Mouse (Mus musculus) hindbrain, embryonic 11.5 days (tissue): ENCODE results near the gene Fam50a. TPM values are rescaled to one million over a fixed set of nuclear protein-coding genes. Genes with fewer than 3 reads are reported as not detected.
A peak's percentile ranks its signal among the peaks of the same experiment; 100 is the strongest.
"Not testable (repeated sequence)": the region's sequence is repeated elsewhere in the genome, so short reads cannot be mapped to it uniquely, and the experiment has no call there.

Experiments
- ATAC-seq: fragments of 200-750 bp; cut with Nextera tagmentation; 2 replicates; pipeline ENCODE4 v1.8.0; 2017; ENCODE audit warnings: mild to moderate bottlenecking, moderate TSS enrichment, moderate library complexity; ENCODE audit not compliant: low FRiP score
- DNase-seq: peaks from one replicate; pipeline ENCODE4 v3.0.0-alpha.2; 2015; ENCODE audit warnings: low spot score
- H3K27ac ChIP-seq: fragments of 300-500 bp; sonication (generic); 2 replicates; pipeline ENCODE4 v1.5.1; 2014; ENCODE audit warnings: mild to moderate bottlenecking, low read depth, low read length
- H3K27me3 ChIP-seq: fragments of 300-500 bp; sonication (generic); 2 replicates; pipeline ENCODE4 v1.6.1; 2014; ENCODE audit warnings: mild to moderate bottlenecking, low read length, moderate library complexity, mixed read lengths; ENCODE audit not compliant: control insufficient read depth, insufficient read depth
- H3K36me3 ChIP-seq: fragments of 300-500 bp; sonication (generic); 2 replicates; pipeline ENCODE4 v1.6.1; 2014; ENCODE audit warnings: mild to moderate bottlenecking, low read length, moderate library complexity, mixed read lengths; ENCODE audit not compliant: control insufficient read depth, insufficient read depth
- H3K4me1 ChIP-seq: fragments of 300-500 bp; sonication (generic); replicated peaks from 2 replicates; pipeline ENCODE4 v1.6.1; 2014; ENCODE audit warnings: low read length, mixed read lengths; ENCODE audit not compliant: control insufficient read depth, insufficient read depth
- H3K4me2 ChIP-seq: fragments of 300-500 bp; sonication (generic); replicated peaks from 2 replicates; pipeline ENCODE4 v1.6.1; 2014; ENCODE audit warnings: mild to moderate bottlenecking, low read depth, low read length
- H3K4me3 ChIP-seq: fragments of 300-500 bp; sonication (generic); 2 replicates; pipeline ENCODE4 v1.5.1; 2014; ENCODE audit warnings: low read depth, low read length
- H3K9ac ChIP-seq: fragments of 300-500 bp; sonication (generic); 2 replicates; pipeline ENCODE4 v1.6.1; 2014; ENCODE audit warnings: low read depth, low read length
- H3K9me3 ChIP-seq: fragments of 300-500 bp; sonication (generic); 2 replicates; pipeline ENCODE4 v1.6.1; 2016; ENCODE audit warnings: low read length; ENCODE audit not compliant: control insufficient read depth
- WGBS: fragments of 180-500 bp; shearing (Covaris S2); extraction: QIAGEN DNeasy Blood & Tissue Kit; methylation state at CpG from one replicate; pipeline ENCODE4 v1.1.7; 2014; 5-methylcytosine and 5-hydroxymethylcytosine counted together
- polyA plus RNA-seq: library from polyadenylated mRNA; unstranded; fragments of >200 nt; fragmentation: Nextera tagmentation; extraction: Ambion mirVana; gene quantifications from 2 replicates; pipeline ENCODE4 v1.2.1, GENCODE M21; 2014

The Fam50a gene
- polyA plus RNA-seq, 1 experiment from 2014 or later, result 67.3 TPM

DNA sequence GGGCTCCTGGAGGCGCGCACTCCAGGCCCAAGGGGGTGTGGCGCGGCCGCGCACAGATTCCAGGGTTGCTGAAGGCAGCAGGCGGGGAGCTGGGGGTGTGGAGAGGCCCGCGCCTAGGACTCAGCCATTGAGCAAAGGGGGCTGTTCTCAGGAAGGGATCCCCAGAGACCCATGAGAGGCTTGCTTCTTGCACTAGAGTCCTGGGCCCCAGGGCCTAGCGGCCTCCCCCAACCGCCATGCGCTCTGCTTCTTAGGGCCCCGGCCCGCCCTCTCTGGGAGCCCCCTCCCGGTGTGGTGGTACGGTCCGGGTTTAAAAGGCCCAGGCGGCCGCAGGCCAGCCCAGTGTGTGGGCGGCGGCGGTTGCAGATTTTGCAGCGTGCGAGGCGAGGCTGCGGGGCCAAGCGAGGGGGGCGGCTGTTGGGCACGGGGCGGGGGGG lies 15.9 kb downstream of the Fam50a start, which contains the start of gene Plxna3:
TSS of gene Plxna3 (plus strand) at position 342 of the 437 bp plus-strand sequence.
- Histone ChIP-seq H3K9me3 (no peaks in the 10 kb centered on the region), H3K36me3 (no peaks in the 10 kb centered on the region), H3K9ac (peak within 1 kb of the TSS; percentile 64), H3K4me1 (peaks cover 3% of the 10 kb centered on the region; the same call in 1 of the 2 replicates), H3K27ac (peak within 1 kb of the TSS; percentile 76), H3K4me2 (peak within 1 kb of the TSS; percentile 59), H3K4me3 (peak within 1 kb of the TSS; percentile 52), H3K27me3 (no peaks in the 10 kb centered on the region)
- DNase-seq (peak; percentile 77), ATAC-seq (peak; percentile 95)
- WGBS, result 22% methylated on average over 17 of the region's 30 CpGs

DNA sequence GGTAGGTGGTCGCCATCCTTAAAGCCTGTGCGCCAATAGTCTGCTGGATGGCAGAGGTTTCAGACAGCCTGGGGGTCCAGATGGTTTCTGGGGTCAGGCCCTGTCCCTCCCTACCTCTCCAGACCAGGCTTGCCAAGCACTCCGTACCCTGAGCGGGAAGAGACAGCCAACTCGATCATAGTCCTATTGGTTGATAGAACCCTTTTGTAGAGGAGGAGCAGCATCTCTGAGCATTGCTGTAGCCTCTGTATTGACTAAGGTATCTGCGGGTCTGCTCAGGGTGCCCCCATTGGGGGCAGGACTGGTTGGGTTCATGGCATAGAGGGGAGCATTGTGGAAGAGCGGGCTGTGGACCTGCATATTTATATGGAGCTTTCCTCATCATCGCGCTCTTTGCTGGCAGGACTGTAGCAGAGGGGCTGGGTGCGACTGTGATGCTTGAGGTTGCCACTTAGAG lies 16.4 kb downstream of the Fam50a start:
- ATAC-seq (peak; percentile 49), DNase-seq (no peak)
- H3K4me3 ChIP-seq, result peak overlapping the region; percentile 52
- peak overlapping the region; percentile 64 for H3K9ac ChIP-seq
- peaks cover 3% of the 10 kb centered on the region; the same call in 1 of the 2 replicates for H3K4me1 ChIP-seq
- 17% methylated on average over 8 of the region's 10 CpGs for WGBS
- no peak overlapping the region for H3K27ac ChIP-seq
- H3K9me3 ChIP-seq, result no peaks in the 10 kb centered on the region
- H3K27me3 ChIP-seq, result no peaks in the 10 kb centered on the region
- peak overlapping the region; percentile 59 for H3K4me2 ChIP-seq
- no peaks in the 10 kb centered on the region for H3K36me3 ChIP-seq

DNA sequence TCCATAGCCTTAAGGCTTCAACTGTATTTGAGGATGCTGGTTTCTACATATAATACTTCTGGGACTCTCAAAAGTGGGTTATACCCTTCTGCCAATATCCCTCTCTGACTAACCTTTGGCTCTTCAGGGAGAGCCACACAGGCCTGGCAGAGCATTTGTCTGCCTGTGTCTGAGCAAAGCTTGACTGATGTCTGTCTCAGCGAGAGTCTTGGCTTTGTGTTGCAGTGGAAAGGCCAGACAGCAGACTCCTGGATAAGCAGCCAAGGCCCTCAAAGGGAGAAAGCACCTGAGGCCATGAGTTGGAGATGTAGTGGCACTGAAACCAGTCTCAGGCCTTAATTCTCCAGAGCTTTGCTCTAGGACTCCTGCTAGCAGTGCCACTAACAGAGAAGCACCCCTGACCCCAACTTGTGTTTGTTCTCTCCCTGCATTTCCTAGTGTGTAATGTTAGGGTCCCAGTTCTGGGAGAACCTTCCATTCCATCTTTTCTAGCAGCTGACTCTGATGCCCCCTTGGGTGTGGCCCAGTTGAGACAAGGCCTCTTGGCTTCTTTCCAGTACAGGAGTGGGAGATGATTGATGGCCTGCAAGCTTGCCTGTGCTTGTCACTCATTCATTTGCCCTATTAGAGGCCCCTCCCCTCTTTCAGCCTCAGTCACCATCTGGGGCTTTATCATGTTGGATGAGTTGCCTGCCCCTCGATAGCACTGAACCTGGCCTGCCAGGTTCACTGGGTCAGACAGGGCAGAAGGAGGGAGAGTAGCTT lies 17.5 kb downstream of the Fam50a start:
- Histone ChIP-seq H3K4me2 (peak overlapping the region; percentile 59), H3K9ac (peak overlapping the region; percentile 64), H3K27ac (0 out of 2 replicates have a peak overlapping the region, but pooled peaks have one; percentile 1), H3K4me3 (peak overlapping the region; percentile 52), H3K9me3 (no peaks in the 10 kb centered on the region), H3K36me3 (no peaks in the 10 kb centered on the region), H3K4me1 (peaks cover 3% of the 10 kb centered on the region; the same call in 1 of the 2 replicates), H3K27me3 (no peaks in the 10 kb centered on the region)
- ATAC-seq (no peak; the same call in 1 of the 2 replicates), DNase-seq (peak; percentile 12)
- 36% methylated on average over 2 of the region's 2 CpGs for WGBS

DNA sequence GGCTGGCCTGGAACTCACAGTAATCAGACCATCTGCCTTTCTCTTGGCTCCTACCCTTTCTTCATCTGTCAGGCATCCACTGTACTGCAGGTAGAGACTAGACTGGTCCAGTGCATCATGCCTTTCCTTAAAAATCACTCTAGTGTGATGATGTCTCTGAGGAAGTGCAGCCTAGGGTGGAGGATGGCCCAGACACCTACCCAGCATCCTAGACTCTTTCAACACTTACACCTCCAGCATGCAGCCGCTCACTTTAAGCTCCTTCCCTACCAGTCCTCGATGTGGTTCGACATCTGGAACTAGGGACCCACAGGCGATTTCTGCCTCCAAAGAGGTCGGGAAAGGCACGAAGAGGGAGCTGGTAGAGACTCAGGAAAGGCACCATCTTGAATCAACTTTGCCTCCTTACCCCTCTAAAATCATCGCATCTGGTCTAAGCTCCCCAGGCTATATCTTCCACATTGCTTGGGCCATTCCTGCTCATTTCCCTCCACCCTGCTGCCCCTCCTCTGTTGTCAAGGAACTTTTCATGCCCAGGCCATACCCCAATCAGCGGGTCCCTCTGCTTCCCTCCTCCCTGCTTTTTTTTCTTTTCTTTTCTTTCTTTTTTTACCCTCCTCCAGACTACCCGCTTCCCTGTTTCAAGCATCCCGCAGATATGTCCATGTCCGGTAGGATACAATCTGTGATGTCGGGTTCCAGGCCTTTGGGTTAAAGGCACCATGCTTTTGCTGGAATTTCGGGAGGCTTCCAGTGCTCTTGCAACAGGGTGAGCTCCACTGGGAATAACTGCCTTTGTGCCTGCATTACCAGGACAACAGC lies 40.0 kb downstream of the Fam50a start:
- peak overlapping the region; percentile 48 for H3K9ac ChIP-seq
- no peaks in the 10 kb centered on the region for H3K27me3 ChIP-seq
- H3K4me1 ChIP-seq, result no peaks in the 10 kb centered on the region
- H3K4me2 ChIP-seq, result peak overlapping the region; percentile 45
- no peak overlapping the region for H3K27ac ChIP-seq
- WGBS, result 22% methylated on average over 13 of the region's 13 CpGs
- no peaks in the 10 kb centered on the region for H3K9me3 ChIP-seq
- ATAC-seq (peak; percentile 64), DNase-seq (peak; percentile 1)
- peak overlapping the region; percentile 39 for H3K4me3 ChIP-seq
- no peaks in the 10 kb centered on the region for H3K36me3 ChIP-seq

DNA sequence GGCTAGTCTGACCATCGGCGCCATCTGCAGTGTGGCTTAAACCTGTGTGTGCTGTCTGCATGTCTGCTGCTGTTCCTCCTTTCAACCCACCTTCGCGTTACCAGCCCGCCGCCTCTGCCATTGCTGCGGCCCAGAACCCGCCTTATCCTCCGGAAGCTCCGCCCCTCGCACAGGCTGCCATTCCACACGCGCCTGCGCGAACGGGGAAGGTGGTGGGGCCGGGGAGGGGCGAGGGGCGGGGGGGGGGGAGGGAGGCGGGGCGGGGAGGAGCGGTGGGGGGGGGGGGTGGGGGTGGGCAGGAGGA lies 40.6 kb downstream of the Fam50a start, which contains the start of gene Lage3:
TSS of gene Lage3 (minus strand) at position 152 of the 304 bp plus-strand sequence.
- WGBS, result 9% methylated on average over 6 of the region's 22 CpGs
- no peaks in the 10 kb centered on the region for H3K9me3 ChIP-seq
- H3K9ac ChIP-seq, result peak within 1 kb of the TSS; percentile 48
- peak within 1 kb of the TSS; percentile 45 for H3K4me2 ChIP-seq
- DNase-seq (peak; percentile 77), ATAC-seq (peak; percentile 84)
- no peaks in the 10 kb centered on the region for H3K4me1 ChIP-seq
- no peaks in the 10 kb centered on the region for H3K27me3 ChIP-seq
- H3K4me3 ChIP-seq, result peak within 1 kb of the TSS; percentile 39
- no peak within 1 kb of the TSS for H3K27ac ChIP-seq
- H3K36me3 ChIP-seq, result no peaks in the 10 kb centered on the region

DNA sequence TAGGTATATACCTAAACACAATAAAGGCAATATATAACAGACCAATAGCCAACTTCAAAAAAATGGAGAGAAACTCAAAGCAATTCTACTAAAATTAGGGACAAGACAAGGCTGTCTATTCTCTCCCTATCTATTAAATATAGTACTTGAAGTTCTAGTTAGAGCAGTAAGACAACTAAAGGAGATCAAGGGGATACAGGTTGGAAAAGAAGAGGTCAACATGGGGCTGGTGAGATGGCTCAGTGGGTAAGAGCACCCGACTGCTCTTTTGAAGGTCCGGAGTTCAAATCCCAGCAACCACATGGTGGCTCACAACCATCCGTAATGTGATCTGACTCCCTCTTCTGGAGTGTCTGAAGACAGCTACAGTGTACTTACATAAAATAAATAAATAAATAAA lies 44.2 kb downstream of the Fam50a start:
- WGBS, result 97% methylated on average over 3 of the region's 3 CpGs

DNA sequence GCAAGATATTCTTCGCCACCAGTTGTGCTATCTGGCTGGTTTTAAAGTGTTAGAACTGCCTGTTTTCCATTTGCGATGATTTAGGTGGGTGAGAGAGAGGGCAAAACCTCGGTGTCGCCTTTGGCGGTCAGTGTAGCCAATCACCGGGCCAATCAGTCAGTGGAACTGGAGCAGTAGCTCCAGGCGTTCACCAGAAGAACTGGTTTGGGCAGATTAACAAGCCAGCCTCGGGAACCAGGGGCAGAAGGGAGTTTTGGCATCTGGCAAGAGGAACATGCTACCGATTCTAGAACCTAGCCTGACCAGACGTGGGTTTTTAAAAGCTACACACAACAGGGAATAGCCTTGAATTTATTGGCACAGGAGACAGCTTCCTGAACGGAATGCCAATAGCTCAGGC lies 46.3 kb downstream of the Fam50a start:
- no peak overlapping the region for H3K4me2 ChIP-seq
- 52% methylated on average over 11 of the region's 11 CpGs for WGBS
- H3K4me3 ChIP-seq, result no peak overlapping the region
- DNase-seq (no peak), ATAC-seq (no peak)
- H3K27me3 ChIP-seq, result no peaks in the 10 kb centered on the region
- H3K9me3 ChIP-seq, result no peaks in the 10 kb centered on the region
- no peaks in the 10 kb centered on the region for H3K4me1 ChIP-seq
- no peak overlapping the region for H3K27ac ChIP-seq
- H3K9ac ChIP-seq, result no peak overlapping the region
- H3K36me3 ChIP-seq, result no peaks in the 10 kb centered on the region

More for the DNA sequence above, 44.2 kb downstream of the Fam50a start:
- not testable (repeated sequence) for H3K27me3 ChIP-seq, H3K9ac ChIP-seq, DNase-seq, H3K27ac ChIP-seq, H3K4me2 ChIP-seq, H3K4me1 ChIP-seq, H3K9me3 ChIP-seq, ATAC-seq, H3K36me3 ChIP-seq, H3K4me3 ChIP-seq

DNA sequence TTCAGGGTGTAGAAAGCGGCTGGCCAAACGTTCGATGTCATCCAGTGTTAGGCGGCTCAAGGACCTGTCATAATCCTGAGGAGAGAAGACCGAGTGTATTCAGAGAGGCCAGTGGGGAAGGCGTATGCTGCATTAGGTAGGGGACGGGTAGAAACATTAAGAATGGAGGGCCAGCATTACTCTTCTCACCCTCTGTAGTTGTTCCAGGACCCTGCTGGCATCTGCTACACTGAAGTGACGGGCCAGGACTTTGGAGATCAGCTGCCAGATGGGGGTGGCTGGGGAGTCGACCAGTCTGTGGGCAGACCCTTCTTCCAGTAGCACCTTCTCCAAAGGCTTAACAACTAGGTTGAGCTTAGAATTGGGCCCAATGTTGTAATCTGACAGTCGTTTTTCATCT lies 54.7 kb downstream of the Fam50a start:
- Histone ChIP-seq H3K9me3 (no peaks in the 10 kb centered on the region), H3K4me2 (peak overlapping the region; percentile 53), H3K36me3 (no peaks in the 10 kb centered on the region), H3K4me1 (0 out of 2 replicates have a peak, but pooled peaks cover 2% of the 10 kb centered on the region), H3K4me3 (peak overlapping the region; percentile 56), H3K27ac (no peak overlapping the region), H3K9ac (peak overlapping the region; percentile 77), H3K27me3 (no peaks in the 10 kb centered on the region)
- no peak for DNase-seq
- WGBS, result 75% methylated on average over 10 of the region's 10 CpGs
- no peak for ATAC-seq
